Mouse (Mus musculus): ENCODE data around the gene Slfn3. TPM values are rescaled to one million over a fixed set of nuclear protein-coding genes. Genes with fewer than 3 reads are reported as not detected.
A peak's percentile ranks its signal among the peaks of the same experiment; 100 is the strongest.
"Not testable (repeated sequence)": the region's sequence is repeated elsewhere in the genome, so short reads cannot be mapped to it uniquely, and the experiment has no call there.

Gene Slfn3
- polyA plus RNA-seq (2017; shearing (Covaris generic)) = 1 to 10 TPM; 4.1 to 4.6 TPM

DNA sequence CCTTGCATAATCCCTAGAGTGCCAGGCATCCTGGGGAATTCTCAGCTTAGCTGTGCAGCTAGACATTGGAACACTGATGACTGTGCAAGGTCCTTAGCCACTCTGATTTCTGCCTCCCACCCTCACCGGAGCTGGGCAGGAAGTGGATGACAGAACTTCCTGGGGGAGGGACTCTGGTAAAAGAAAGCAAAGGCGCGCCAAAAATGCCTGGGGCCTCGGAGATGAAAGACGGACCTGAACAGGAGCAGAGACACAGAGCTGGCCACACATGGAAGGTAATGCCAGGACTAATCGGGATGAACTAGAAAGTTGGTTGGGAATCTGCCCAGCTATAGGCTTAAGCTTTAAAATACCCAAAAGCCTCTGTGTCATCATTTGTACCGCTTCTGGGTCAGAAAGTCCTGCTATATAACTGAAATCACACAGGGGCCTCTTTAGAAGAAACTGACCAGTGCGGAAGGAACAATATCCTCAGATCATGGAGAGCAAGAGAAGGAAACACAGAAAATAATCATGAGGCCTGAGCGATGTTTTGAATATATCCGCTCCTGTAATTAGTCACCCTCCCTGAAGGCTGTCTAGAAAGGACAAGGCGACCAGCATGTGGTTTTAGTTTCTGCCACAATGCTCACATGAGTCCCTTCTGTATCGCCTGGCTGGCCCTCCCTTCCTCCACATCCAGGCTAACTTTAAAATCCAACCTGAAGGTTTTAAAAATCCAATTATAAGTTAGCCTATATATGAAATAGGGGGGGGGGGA, at the start of gene Slfn3:
TSS of gene Slfn3 (plus strand) at position 197 of the 760 bp plus-strand sequence.
- peak; percentile 95 for ATAC-seq

DNA sequence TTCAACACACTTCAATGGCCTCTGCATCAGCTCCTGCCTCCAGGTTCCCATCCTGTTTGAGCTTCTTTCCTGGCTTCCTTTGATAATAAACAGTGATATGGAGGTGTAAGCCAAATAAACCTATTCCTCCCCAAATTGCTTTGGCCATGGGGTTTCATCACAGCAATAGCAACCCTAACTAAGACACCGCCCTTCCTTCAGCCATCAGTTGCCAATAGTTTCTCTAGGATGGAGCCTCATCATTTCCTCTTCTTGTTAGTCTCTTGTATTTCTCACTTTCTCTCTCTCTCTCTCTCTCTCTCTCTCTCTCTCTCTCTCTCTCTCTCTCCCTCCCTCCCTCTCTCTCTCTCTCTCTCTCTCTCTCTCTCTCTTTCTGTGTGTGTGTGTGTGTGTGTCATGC, 42.2 kb upstream of the Slfn3 start:
- not testable (repeated sequence) for ATAC-seq

DNA sequence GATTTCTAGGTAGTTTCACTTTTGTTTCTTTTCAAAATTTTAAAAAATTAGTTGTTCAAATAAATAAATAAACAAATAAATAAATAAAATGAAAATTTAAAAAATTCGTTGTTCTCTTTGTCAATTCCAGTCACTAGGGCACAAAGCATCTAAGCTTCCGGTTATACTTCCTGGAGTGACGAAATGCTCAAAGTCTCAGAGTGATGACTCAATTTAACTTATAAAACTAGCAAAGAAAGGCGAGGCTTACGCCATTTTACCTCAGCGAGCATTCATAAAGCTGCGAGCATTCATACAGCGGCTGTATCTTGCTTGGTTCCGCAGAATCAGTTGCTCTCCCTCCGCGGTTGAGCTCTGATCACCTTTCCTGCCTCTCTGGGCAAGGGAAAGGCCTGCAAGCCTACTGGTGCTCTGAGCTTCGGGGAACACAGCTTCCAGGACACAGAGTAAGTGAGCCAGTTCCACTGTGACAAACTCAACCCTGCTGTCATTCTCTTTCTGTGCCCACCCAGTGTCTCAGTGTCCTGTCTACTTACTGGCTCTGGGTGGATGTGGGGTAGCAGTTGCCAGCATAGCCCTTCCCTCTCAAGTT, 16.1 kb upstream of the Slfn3 start, which contains the start of gene Slfn4:
TSS of gene Slfn4 (plus strand) at position 239 of the 592 bp plus-strand sequence.
- no peak for ATAC-seq

DNA sequence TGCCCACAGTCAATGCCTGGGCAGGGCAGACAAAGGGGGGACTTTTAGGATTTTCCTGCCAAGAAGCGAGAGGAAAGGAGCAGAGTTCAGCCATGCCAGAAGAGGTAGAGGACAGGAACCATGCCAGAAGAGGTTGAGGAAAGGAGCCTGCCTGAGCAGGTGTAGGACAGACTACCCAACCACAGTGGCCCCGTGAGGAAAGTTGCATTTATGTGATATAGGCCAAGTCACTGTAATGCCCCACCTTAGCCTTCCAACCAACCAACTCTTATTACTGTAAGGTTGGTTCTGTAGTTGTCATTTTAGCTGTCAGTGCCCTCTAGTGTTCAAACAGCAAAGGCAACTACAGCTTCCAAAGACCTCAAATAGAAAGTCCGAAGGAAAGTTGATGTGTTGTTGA, 871 bp downstream of the Slfn3 start:
- ATAC-seq = peak; percentile 52

DNA sequence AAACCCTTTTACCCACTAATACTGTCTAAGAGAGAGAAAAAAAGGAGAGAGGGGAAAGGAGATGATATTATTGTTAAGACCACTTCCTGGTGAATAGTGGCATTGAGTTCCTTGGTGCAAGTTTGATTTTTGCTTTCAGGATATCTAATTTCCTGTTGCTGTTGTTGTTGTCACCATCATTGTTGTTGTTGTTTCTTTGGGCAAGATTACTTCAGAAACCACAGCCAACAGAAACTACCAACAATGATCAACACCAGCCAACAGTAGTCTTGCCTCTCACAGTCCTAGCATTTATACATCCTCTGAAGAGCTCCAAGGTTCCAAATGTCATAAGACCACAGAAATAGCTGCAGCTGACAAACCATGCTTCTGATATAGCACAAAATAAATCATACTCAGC, 13.9 kb downstream of the Slfn3 start:
- ATAC-seq = peak; percentile 32

DNA sequence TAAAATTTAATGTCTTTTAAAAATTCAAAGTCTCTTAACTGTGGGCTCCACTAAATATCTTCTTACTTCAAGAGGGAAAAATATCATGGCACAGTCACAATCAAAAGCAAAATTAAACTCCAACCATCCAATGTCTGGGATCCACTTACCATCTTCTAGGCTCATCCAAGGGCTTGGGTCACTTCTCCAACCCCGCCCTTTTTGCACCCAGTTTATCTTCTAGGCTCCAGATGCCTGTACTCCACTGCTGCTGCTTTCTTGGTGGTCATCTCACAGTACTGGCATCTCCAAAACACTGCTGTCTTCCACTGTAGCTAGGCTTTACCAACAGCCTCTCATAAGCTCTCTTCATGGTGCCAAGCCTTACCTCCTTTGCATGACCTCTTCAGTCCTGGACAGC, 25.0 kb downstream of the Slfn3 start:
- ATAC-seq = no peak

DNA sequence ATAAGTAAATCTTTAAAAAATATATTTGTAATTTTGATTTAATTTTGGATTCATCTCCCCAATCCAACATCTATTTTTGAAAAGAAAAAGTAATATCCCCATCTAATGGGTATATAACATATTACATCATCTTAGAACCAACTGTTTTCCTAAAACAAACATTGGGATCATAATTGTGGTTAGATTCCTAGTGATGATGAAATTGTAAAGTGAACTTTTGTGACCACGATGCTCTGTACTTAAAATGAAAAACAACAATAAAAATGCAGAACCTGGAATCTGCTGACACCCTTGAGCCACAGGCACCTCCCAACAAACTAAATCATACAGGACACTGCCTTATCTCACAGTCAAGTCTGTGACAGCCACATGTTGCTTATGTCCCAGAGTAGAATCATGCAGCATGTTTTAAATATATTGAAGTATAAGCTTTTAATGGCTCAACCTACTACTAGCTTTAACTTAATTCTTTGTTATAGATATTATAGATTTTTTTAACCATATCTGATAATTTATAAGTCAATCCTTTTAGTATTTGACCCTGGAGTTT, 30.3 kb downstream of the Slfn3 start:
- ATAC-seq = no peak

DNA sequence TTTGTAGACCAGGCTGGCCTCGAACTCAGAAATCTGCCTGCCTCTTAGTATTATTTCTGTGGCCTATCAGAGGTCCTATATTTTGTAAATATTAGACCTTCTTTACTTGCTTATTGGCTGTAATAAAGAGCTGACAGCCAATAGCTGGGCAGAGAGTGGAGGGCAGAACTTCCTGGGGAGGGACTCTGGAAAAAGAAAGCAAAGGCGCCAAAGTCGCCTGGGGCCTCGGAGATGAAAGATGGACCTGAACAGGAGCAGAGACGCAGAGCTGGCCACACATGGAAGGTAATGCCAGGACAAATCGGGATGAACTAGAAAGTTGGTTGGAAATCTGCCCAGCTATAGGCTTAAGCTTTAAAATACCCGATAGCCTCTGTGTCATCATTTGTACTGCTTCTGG, 32.2 kb downstream of the Slfn3 start:
- ATAC-seq = peak; percentile 64

DNA sequence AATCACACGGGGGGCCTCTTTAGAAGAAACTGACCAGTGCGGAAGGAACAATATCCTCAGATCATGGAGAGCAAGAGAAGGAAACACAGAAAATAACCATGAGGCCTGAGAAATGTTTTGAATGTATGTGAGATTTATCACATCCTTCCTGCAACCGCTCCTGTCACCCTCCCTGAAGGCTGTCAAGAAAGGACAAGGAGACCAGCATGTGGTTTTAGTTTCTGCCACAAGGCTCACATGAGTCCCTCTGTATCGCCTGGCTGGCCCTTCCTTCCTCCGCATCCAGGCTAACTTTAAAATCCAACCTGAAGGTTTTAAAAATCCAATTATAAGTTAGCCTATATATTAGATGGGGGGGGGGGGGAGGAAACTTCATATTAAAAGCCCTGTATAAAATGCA, 32.7 kb downstream of the Slfn3 start:
- ATAC-seq = peak; percentile 30

DNA sequence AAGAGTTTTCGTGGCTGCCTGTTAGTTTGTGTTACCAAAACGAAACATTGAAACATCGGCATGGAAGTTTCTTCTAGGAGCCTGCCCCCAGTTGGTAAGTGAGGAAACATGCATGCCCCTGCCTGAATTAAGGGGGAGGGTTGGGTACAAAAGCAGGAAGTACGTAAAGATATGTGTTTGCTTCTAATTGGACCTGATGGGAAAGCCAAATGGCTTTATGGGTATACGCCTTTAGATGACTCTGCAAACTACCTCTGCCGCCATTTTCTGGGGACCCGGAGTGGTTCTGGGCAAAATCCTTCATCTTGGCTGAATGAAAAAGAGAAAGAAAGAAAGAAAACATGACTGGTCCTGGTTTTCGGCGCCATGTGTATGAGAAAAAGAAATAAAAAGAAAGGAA, 33.1 kb downstream of the Slfn3 start:
- peak; percentile 95 for ATAC-seq

DNA sequence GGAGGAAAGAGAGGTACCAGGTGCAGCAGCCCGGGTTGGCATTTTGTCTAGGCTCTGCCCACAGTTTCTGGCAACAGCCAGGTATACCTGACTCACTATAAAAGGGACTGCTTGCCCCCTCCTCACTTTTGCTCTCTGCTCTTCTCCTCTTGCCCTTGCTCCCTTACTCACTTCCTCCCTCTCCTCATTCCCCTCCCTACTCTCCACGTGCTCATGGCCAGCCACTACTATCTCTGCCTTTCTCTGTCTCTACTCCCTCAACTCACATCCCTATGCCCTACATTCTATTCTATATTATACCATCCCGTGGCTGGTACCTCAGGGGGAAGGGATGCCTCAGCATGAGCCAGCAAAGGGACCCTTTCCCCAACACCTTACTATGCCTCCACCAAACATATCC, 33.6 kb downstream of the Slfn3 start:
- no peak for ATAC-seq

DNA sequence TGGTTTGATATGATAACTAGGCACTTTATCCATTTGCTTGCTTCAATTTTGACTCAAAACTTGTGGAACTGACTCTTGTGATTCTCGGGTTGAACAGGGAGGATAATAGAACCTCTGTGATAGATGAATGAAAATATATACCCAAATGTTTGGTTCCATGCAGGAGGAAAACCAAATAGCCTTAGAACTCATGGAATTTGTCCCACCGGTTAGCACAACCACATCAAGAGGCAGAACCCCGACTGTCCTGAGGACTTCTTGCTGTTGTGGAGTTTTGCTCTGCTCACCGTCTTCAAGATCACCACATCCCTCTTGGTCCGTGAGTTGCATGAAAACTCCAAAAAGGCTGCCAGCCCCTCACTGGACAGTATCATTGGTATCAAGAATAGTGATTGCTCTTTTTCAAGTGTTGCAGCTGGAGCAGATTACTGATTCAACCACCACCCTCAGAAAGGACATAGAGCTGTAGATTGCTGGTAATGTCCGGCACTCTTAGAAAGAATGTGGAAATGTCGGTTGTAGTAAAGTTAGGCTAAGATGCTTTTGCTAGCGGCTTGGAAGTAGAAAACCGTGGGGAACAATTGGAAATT, 34.3 kb downstream of the Slfn3 start:
- no peak for ATAC-seq

DNA sequence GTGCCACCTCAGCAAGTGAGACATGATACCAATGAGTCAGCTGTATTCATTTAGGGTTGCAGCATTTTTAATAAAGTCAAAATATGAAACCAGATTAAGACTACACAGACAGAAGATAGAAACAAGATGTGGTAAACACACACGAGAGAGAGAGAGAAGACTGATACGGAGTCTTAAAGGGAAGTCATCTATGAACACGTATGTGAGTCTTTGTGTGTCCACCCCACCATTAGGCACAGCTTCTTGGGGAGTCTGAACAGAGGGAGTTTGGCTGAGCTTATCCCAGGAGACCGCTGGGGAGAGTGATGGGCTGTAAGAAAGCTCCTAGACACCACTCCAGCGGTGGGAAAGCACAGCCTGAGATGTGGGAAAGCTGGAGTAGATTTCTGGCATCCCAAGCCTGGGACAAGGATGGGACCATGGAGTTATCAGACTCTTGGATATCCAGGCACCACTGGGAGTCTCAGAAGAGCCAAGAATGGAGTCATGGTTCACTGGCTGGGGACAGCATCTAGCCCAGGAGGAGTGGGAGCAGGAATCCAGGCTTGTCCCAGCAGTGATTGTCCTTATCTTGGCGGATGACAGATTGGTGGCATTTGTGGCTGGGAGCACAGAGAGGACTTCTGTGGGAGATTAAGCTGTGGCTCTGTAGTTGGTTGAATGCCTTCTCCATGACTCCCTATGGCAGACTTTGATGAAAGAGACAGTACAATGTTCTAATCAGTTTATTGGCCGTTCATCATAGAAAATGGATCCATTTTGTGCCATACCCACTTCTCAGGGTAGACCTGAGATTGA, 37.0 kb downstream of the Slfn3 start:
- ATAC-seq = no peak

DNA sequence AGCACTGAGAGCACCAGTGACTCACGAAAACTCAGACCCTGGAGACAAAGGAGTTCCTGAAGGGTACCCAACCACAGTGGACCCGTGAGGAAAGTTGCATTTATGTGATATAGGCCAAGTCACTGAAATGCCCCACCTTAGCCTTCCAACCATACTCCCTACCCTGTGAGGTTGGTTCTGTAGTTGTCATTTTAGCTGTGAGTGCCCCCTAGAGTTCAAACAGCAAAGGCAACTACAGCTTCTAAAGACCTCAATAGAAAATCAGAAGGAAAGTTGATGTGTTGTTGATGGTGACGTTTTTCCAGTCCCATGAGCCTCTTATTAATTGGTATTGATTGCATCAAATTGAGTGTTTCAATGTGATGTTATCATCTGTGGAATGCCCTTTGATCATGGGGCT, 39.8 kb downstream of the Slfn3 start:
- peak; percentile 36 for ATAC-seq

DNA sequence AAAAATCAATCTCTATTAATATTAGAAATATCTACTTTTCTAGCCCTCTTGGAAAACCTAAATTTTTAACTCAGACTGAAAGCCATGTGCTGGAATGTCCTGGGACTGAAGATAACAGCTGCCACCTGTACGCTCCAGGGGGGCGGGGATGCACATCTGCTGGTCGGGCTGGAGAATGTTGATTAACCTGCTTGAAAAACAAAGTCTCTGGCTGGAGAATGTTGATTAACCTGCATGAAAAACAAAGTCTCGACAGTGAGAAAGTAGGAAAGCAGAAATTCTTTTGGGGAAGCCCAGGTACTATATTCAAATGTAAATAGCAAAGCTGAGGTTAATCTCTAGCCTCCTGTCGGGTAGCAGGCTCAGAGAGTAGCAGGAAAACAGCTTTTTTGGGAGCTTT, 42.5 kb downstream of the Slfn3 start:
- ATAC-seq = not testable (repeated sequence)

DNA sequence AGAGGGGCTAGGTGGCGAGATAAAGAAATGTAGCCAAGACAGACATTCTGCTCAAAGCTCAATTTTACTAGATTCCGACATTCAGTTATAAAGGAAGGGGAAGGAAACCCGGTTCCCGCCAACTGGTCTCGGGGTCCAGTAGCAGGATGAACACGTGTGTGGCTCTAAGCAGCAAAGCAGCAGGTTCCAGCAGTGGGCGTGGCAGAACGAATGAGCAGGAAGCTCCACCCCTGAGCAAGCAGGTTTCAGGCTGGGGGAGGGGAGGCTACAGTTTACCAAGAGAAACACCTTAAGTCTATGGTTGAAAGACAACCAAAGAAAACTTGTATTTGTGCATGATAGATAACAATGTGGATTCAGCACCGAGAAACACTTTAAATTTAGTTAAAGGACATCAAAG, 46.3 kb downstream of the Slfn3 start:
- ATAC-seq = not testable (repeated sequence)

DNA sequence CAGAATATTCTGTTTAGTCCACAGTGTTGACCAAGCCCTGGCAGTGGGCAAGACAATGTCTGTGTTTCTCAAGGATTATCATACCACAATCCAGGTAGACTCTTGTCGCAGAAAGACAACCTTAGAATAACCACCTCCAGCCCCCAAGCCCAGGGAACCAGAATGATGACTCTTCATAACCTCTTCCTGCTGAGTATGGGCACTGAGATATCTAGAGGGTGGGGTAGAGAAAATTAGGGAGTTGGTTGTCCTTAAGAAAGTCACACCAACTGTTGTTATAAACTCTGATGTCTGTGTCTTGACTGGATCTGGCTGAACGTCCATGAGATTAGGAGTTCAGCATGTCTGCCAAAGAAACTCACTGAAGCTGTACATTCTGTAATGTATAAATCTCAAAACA, 47.3 kb downstream of the Slfn3 start:
- no peak for ATAC-seq

DNA sequence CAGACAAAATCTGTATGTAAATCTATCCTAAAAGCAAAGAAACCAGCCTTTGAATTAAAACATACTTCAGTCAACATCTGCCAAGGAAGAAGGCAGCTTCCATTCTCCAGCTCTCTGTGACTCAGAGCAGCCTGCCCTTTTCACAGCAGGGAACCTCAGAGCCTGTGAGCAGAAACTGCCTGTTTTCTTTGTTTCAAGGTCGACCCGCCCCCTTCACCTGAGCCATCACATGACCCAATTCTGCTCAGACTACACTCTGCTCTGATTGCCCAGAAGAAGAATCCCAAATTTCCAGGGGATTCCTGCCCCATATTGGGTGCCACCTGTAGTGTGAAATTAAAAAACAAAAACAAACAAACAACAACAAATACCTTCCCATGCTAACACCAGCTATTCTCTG, 48.7 kb downstream of the Slfn3 start:
- no peak for ATAC-seq

DNA sequence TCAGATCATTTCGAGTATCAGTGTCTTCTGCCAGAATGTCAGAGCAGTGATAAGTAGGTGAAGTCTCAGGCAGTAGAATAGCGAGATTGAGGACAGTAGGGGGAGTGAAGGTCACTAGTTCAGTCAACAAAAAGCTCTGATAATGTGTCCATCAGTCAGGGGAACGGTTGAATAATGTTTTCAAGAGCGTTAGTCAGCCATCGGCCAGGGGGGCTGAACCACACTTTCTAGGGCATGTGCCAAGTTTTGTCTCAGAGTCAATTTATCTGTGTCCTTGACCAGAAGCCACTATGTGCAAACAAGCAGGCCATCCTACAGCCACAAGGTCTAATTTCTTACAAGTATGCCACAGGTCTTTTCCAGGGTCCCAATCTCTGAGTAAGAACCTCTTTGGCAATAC, 66.1 kb downstream of the Slfn3 start:
- ATAC-seq = not testable (repeated sequence)

DNA sequence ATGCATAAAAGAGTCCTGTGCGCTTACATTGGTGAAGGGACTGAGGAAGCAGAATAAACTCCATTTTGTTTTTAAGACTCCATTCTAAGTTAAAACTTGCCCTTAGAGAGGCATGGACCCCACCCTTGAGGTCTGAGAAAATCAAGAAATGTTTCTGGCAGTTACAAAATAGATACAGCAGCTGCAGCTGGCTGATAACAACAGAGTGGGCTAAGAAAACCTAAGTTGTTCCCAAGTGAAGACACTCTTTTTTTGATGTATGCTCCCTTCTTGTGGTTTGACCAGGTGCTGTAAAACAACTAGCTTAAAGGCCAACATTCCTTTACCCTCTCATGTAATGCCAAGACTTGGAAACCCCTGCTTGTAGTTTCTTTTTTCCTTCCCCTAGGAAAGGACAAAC, 71.5 kb downstream of the Slfn3 start:
- ATAC-seq = no peak

DNA sequence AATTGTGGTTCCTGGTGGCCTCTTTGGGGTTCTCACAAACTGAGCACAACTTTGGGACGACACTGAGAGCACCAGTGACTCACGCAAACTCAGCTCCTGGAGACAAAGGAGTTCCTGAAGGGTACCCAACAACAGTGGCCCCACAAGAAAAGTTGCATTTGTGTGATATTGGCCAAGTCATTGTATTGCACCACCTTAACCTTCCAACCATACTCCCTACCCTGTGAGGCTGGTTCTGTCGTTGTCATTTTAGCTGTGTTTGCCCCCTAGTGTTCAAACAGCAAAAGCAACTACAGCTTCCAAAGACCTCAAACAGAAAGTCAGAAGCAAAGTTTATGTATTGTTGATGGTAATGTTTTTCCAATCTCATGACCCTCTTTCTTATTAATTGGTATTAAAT, 72.0 kb downstream of the Slfn3 start:
- peak; percentile 46 for ATAC-seq
